Mouse (Mus musculus): ENCODE measurements around the gene Gm17324. TPM values are rescaled to one million over a fixed set of nuclear protein-coding genes. Genes with fewer than 3 reads are reported as not detected.

The Gm17324 gene
- polyA plus RNA-seq, 1 experiment from 2014 or later: 2.9 TPM

DNA sequence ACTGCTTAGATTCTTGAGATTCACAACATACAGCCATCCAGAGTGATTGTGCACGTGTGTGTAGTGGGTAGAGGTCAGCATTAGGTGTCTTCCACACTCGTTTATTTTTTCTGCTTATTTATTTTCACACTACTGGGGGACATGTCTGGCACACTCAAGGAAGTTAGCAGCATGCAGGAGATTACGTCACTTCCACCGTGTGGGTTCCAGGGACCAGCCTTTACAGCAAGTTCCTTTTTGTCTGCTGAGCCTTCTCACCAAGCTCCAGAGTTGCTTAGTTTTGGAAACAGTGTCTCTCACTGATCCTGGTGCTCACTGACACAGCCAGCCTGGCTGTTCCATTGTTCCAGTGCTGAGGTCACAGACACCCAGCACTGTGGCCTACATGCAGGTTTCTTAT, 2.8 kb upstream of the Gm17324 start:
- no peak for ATAC-seq (ENCODE audit: low FRiP score, low read depth)
- Histone ChIP-seq H3K4me3 (no peak overlapping the region), H3K9me3 (no peaks in the 10 kb centered on the region), H3K27ac (replicated peaks) (no peak overlapping the region), H3K27me3 (peaks cover 3% of the 10 kb centered on the region; the same call in 1 of the 2 replicates), H3K4me2 (no peak overlapping the region), H3K4me1 (replicated peaks) (peaks cover 10% of the 10 kb centered on the region), H3K36me3 (peaks cover 26% of the 10 kb centered on the region), H3K9ac (no peak overlapping the region)
- 88% methylated on average over 4 of the region's 4 CpGs for WGBS

DNA sequence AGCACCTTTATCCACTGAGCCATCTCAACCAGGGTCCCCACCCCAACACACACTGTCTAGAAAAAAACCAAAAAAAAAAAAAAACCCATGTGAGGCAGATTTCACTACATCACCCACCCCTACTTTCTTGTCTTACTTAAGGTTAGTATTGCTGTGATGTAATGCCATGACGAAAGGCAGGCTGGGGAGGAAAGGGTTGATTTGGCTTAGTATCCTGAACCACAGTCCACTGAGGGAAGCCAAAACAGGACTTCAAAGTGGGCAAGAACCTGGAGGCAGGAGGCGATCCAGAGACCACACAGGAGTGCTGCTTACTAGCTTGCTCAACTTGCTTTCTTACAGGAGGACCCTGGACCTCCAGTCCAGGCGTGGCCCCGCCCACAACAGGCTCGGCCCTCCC, 1.8 kb upstream of the Gm17324 start:
- Histone ChIP-seq H3K27ac (replicated peaks) (no peak overlapping the region), H3K4me3 (no peak overlapping the region), H3K27me3 (peaks cover 8% of the 10 kb centered on the region), H3K9me3 (no peaks in the 10 kb centered on the region), H3K4me2 (no peak overlapping the region), H3K4me1 (replicated peaks) (peaks cover 10% of the 10 kb centered on the region), H3K36me3 (peaks cover 26% of the 10 kb centered on the region), H3K9ac (no peak overlapping the region)
- ATAC-seq (ENCODE audit: low FRiP score, low read depth): no peak
- WGBS: 74% methylated on average over 5 of the region's 5 CpGs

DNA sequence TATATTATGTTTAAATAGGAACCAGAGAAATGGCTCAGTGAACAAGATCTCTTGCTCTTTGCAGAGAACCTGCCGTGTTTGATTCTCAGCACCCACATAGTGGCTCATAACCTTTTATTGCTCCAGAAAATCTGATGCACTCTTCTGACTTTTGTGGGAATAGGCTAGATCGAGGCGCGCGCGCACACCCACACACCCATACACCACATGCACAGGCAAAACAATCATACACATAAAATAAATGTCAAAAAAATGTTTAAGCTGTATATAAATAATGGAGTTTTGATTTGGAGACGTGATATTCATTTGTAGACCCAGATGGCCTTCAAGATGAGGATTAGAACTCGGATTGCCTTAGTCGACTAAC, 997 bp downstream of the Gm17324 start:
- peak overlapping the region; percentile 92; the same call in 1 of the 2 replicates for H3K27ac ChIP-seq (replicated peaks)
- 27% methylated on average over 9 of the region's 9 CpGs for WGBS
- peak overlapping the region; percentile 82 for H3K4me3 ChIP-seq
- H3K9ac ChIP-seq: peak overlapping the region; percentile 83
- peaks cover 15% of the 10 kb centered on the region for H3K4me1 ChIP-seq (replicated peaks)
- peak; percentile 20; the same call in 1 of the 2 replicates for ATAC-seq (ENCODE audit: low FRiP score, low read depth)
- peaks cover 6% of the 10 kb centered on the region for H3K36me3 ChIP-seq
- H3K9me3 ChIP-seq: no peaks in the 10 kb centered on the region
- H3K4me2 ChIP-seq: peak overlapping the region; percentile 57
- peaks cover 34% of the 10 kb centered on the region for H3K27me3 ChIP-seq

DNA sequence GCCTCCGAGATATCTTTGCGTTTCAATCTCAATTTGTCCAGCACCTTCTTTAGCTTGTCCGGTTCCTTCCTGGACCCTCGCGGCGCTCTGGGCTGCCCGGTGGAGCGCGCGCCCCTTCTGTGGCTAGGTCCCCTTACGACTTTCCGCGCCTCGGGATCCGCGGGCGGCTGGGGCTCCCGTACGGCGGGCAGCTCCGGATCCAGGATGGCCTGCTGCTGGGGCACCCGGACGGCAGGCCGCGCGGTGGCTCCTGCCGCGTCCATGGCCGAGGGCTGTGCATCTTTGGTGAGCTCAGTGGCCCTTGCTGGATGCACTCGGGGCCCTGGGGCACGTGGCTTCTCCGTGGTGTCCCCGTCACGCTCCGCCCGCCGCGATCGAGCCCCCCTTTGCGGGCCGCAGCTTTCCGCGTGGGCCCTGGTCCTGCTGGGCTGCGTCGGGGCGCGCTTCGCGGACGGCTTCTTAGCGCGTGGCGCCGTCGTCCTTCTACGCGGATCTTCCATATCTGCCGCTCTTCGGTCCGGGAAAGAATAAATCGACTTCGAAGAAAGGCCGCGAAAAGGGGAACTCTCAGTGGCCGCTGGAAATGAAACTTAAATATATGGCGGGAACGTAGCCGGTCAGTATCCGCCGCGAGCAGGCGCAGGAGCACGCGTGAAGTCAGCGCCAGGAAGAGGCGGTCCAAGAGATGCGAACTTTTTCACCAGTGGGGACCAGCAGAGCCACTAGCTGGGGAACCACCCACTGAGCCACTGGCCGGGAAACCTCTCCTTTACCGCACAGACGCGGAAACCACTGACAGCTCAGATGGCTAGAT, 5.8 kb downstream of the Gm17324 start, which contains the start of gene Cgas:
Gene Cgas, minus strand, starts transcription at position 659 of the 814 bp plus-strand sequence.
- no peaks in the 10 kb centered on the region for H3K9me3 ChIP-seq
- ATAC-seq (ENCODE audit: low FRiP score, low read depth): peak; percentile 49; the same call in 1 of the 2 replicates
- H3K9ac ChIP-seq: 0 out of 2 replicates have a peak within 1 kb of the TSS, but pooled peaks have one; percentile 12
- peak within 1 kb of the TSS; percentile 70 for H3K4me2 ChIP-seq
- H3K4me3 ChIP-seq: peak within 1 kb of the TSS; percentile 43
- peaks cover 11% of the 10 kb centered on the region for H3K4me1 ChIP-seq (replicated peaks)
- H3K36me3 ChIP-seq: no peaks in the 10 kb centered on the region
- H3K27me3 ChIP-seq: peaks cover 72% of the 10 kb centered on the region
- no peak within 1 kb of the TSS for H3K27ac ChIP-seq (replicated peaks)
- WGBS: under 1% methylated on average over 81 of the region's 81 CpGs

DNA sequence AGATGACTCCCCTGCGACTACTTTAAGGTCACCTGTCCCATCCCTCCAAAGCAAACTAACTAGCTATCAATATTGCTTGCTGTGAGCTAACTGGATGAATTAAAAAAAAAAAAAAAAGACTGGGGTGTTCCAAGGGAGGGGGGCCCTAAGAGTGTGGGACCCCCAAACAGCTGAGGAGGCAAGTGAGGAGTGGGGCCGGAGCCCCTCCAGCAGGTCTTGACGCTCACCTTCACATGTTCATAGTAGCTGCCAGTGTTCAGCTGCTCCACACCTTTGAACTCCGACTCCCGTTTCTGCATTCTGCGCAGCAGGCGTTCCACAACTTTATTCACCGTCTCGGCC, 6.4 kb downstream of the Gm17324 start:
- ATAC-seq (ENCODE audit: low FRiP score, low read depth): no peak
- Histone ChIP-seq H3K27ac (replicated peaks) (no peak overlapping the region), H3K9me3 (no peaks in the 10 kb centered on the region), H3K36me3 (no peaks in the 10 kb centered on the region), H3K4me2 (peak overlapping the region; percentile 70), H3K27me3 (peaks cover 72% of the 10 kb centered on the region), H3K4me1 (replicated peaks) (peaks cover 11% of the 10 kb centered on the region), H3K4me3 (peak overlapping the region; percentile 43), H3K9ac (0 out of 2 replicates have a peak overlapping the region, but pooled peaks have one; percentile 12)
- 6% methylated on average over 9 of the region's 9 CpGs for WGBS

DNA sequence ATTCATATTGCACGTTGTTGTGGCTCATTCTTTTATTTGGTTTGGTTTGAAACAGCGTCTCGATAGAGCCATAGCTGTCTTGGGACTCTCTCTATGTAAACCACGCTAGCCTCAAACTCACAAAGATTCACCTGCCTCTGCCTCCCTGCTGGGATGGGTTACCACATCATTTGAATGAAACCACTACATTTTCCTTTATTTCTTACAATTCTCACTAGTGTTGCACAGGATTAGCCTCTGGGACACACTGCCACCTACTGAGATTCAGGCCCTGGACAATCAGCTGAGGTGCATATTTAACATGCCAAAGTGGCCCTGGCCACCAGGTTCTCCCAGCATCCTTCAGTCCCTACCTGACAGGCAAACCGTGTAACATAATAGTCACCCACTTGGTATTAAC, 9.2 kb downstream of the Gm17324 start:
- Histone ChIP-seq H3K27me3 (peaks cover 56% of the 10 kb centered on the region), H3K27ac (replicated peaks) (no peak overlapping the region), H3K36me3 (no peaks in the 10 kb centered on the region), H3K9me3 (no peaks in the 10 kb centered on the region), H3K4me1 (replicated peaks) (peaks cover 11% of the 10 kb centered on the region), H3K9ac (no peak overlapping the region), H3K4me2 (no peak overlapping the region), H3K4me3 (no peak overlapping the region)
- 63% methylated on average over 5 of the region's 5 CpGs for WGBS
- no peak for ATAC-seq (ENCODE audit: low FRiP score, low read depth)

DNA sequence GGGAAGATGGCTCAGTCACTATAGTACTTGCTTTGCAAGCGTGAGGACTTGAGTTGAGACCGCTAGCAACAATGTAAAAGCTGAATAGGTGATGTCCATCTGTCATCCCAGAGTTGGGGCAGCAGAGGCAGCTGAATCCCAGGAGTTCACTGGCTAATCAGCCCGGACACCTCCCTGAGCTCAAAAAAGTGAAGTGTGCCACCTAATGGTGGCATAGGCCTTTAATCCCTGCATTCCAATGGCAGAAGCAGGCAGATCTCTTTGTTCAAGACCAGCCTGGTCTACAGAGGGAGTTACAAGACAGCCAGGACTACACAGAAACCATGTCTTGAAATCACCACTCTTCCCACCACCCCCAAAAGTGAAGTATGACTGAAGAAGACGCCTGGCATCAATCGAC, 16.1 kb downstream of the Gm17324 start:
- H3K4me1 ChIP-seq (replicated peaks): no peaks in the 10 kb centered on the region
- no peak overlapping the region for H3K9ac ChIP-seq
- no peak for ATAC-seq (ENCODE audit: low FRiP score, low read depth)
- no peak overlapping the region for H3K27ac ChIP-seq (replicated peaks)
- WGBS: 88% methylated on average over 5 of the region's 5 CpGs
- H3K9me3 ChIP-seq: no peaks in the 10 kb centered on the region
- H3K4me3 ChIP-seq: no peak overlapping the region
- H3K36me3 ChIP-seq: no peaks in the 10 kb centered on the region
- H3K4me2 ChIP-seq: no peak overlapping the region
- no peaks in the 10 kb centered on the region for H3K27me3 ChIP-seq

DNA sequence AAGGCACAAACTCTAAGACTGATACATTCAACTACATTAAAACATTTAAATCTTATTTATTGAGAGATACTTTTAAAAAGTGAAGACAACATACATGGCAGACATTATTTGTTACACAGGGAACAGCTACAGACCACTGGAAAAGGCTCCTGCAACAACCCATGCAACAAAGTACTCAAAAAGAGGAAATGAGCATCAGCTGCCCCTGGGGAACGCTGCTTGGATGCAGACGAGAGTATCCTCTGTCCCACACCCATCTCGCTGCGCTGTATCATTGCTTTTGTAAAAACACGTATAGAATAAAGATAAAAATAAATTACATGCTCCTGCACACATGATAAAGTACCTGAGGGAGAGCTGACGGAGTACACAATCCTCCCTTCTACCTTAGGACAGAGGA, 18.1 kb downstream of the Gm17324 start:
- no peak for ATAC-seq (ENCODE audit: low FRiP score, low read depth)
- Histone ChIP-seq H3K4me2 (no peak overlapping the region), H3K4me3 (no peak overlapping the region), H3K9me3 (no peaks in the 10 kb centered on the region), H3K4me1 (replicated peaks) (no peaks in the 10 kb centered on the region), H3K27ac (replicated peaks) (no peak overlapping the region), H3K27me3 (no peaks in the 10 kb centered on the region), H3K9ac (no peak overlapping the region), H3K36me3 (no peaks in the 10 kb centered on the region)
- WGBS: 79% methylated on average over 6 of the region's 6 CpGs

DNA sequence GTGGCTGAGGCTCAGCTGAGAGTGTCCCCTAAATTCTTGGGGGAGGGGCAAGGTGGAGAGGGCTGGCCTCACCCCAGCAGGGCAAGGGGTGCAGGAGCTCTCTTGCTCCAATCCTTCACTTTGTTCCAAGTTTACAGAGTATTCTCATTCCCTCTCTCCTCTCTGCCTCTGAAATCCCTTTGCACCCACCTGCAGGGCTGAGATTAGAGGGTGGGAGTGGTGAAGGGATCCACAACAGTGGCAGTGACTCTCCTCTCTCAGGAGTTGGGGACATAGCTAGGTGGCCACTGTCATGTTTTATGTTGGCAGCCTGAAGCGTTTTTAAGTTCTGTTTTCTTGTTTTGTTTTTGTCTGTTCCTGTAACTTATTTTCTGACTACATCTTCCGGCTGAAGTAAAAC, 19.0 kb downstream of the Gm17324 start:
- H3K9me3 ChIP-seq: no peaks in the 10 kb centered on the region
- H3K9ac ChIP-seq: no peak overlapping the region
- no peaks in the 10 kb centered on the region for H3K27me3 ChIP-seq
- no peak for ATAC-seq (ENCODE audit: low FRiP score, low read depth)
- H3K4me2 ChIP-seq: no peak overlapping the region
- no peaks in the 10 kb centered on the region for H3K4me1 ChIP-seq (replicated peaks)
- H3K27ac ChIP-seq (replicated peaks): no peak overlapping the region
- H3K36me3 ChIP-seq: no peaks in the 10 kb centered on the region
- no peak overlapping the region for H3K4me3 ChIP-seq
- WGBS: 49% methylated on average over 2 of the region's 2 CpGs

DNA sequence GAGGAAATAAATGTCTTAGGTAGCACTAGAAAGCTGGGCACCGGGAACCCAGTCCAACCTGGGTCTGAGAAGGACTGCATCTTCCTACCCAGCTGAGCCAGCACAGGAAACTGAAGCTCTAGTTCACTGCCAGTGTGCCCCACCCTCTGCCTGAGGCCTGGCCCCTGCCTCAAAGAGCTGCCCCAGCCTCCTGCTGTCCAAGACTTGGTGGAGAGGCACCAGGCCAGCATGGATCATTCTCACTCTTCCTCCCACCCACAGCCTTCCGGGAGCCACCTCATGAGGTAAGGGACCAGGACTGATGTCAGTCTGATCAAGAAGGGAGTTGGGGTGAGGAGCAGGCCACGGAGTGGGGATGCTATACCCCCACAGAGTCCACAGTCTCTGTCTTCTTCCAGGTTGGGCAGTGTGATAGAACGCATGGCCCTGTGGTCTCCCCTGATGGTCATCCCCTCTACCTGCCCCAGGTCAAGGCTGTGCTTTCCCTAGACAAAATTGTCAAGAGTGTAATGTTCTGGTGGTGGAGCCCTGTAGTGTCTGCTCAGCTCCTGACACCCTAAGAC, 19.6 kb downstream of the Gm17324 start:
- WGBS: 85% methylated on average over 4 of the region's 4 CpGs
- H3K36me3 ChIP-seq: no peaks in the 10 kb centered on the region
- H3K27ac ChIP-seq (replicated peaks): no peak overlapping the region
- no peak overlapping the region for H3K9ac ChIP-seq
- no peaks in the 10 kb centered on the region for H3K4me1 ChIP-seq (replicated peaks)
- ATAC-seq (ENCODE audit: low FRiP score, low read depth): no peak
- H3K9me3 ChIP-seq: no peaks in the 10 kb centered on the region
- no peak overlapping the region for H3K4me3 ChIP-seq
- no peak overlapping the region for H3K4me2 ChIP-seq
- no peaks in the 10 kb centered on the region for H3K27me3 ChIP-seq

DNA sequence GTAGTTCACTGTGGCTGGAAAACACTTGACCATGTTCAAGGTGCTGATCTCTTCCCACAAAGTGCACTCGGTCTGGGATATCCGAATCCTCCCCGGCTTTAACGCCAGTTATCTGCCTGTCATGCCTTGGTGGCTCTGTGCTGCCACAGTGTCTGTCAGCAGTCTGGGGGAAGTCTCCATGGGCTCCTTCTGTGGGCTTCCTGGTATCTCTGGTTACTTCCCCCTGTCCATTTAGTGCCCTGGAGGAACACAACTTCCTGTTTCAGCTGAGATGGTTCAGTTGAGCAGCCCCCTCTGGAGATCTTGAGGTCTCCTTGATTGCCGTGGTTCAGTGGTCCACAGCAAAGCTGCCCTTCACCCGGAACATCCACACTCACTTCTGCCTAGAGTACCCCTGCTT, 20.4 kb downstream of the Gm17324 start:
- Histone ChIP-seq H3K9me3 (no peaks in the 10 kb centered on the region), H3K9ac (no peak overlapping the region), H3K4me1 (replicated peaks) (no peaks in the 10 kb centered on the region), H3K4me3 (no peak overlapping the region), H3K27ac (replicated peaks) (no peak overlapping the region), H3K36me3 (no peaks in the 10 kb centered on the region), H3K4me2 (0 out of 2 replicates have a peak overlapping the region, but pooled peaks have one; percentile 61), H3K27me3 (no peaks in the 10 kb centered on the region)
- WGBS: 85% methylated on average over 6 of the region's 6 CpGs
- ATAC-seq (ENCODE audit: low FRiP score, low read depth): no peak

DNA sequence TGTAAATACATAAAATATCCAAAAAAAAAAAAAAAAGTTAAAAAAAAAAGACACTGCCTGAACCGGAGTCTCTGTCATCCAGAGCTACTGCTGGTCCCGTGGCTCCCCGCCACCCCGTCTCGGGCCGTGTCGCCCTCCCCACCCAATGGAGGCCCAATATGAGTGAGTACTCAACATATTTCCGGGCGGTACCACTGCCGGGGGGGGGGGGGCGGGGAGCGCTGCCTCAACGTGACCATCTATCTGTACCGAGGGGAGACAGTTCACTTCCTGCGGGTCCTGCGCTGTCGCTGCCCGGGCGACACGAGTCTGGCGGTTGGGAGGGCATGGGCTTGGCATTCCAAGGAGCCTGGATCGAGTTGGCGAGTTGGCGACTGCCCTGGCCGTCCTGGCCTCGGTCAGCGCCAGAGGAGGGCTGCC, 21.2 kb downstream of the Gm17324 start:
- H3K4me2 ChIP-seq: peak overlapping the region; percentile 61
- no peaks in the 10 kb centered on the region for H3K9me3 ChIP-seq
- H3K36me3 ChIP-seq: no peaks in the 10 kb centered on the region
- peak overlapping the region; percentile 36 for H3K4me3 ChIP-seq
- peak overlapping the region; percentile 29; the same call in 1 of the 2 replicates for H3K9ac ChIP-seq
- WGBS: 28% methylated on average over 27 of the region's 27 CpGs
- no peaks in the 10 kb centered on the region for H3K4me1 ChIP-seq (replicated peaks)
- no peaks in the 10 kb centered on the region for H3K27me3 ChIP-seq
- H3K27ac ChIP-seq (replicated peaks): no peak overlapping the region
- ATAC-seq (ENCODE audit: low FRiP score, low read depth): peak; percentile 56
